In genomic region chr4:12620059-12620755, GRCm38 (mm10) we compare ENCODE assay signal across 19 mouse cellular contexts.
A peak's percentile ranks its signal among the peaks of the same experiment; 100 is the strongest.
DNase-seq lines count a peak whose midpoint lies in the region; ATAC-seq lines count a peak whose summit lies in the region.
"Had no signal": no experiment of that assay in that cellular context is flagged by ENCODE, and none has a peak within 500 bp of the region (broad histone marks: within the 10 kb centered on the region; RNA-seq: fewer than 3 reads in every experiment).

No protein-coding gene starts in this region.

- no peaks in the 10 kb centered on the region for H3K36me3 ChIP-seq in midbrain, embryonic 11.5 days (ENCODE audit: control insufficient read depth, insufficient read depth, low read length)
- H3K36me3 ChIP-seq: G1E; neural tube, embryonic 12.5 days had no signal

- no peak overlapping the region for H3K9ac ChIP-seq in midbrain, embryonic 11.5 days (ENCODE audit: low read length)
- H3K9ac ChIP-seq: lung, embryonic 14.5 days; neural tube, embryonic 12.5 days had no signal

- H3K27me3 ChIP-seq in midbrain, embryonic 11.5 days (ENCODE audit: control insufficient read depth, insufficient read depth, low read length), result no peaks in the 10 kb centered on the region
- H3K27me3 ChIP-seq: neural tube, embryonic 12.5 days had no signal

- H3K27ac ChIP-seq in midbrain, embryonic 11.5 days (ENCODE audit: low read depth, low read length), result no peak overlapping the region
- H3K27ac ChIP-seq: neural tube, embryonic 12.5 days had no signal

- H3K4me2 ChIP-seq in midbrain, embryonic 11.5 days, result no peak overlapping the region
- H3K4me2 ChIP-seq: lung, embryonic 14.5 days; neural tube, embryonic 12.5 days had no signal

- ATAC-seq in midbrain, embryonic 11.5 days (ENCODE audit: low FRiP score), result peak; percentile 93
- ATAC-seq: CD4-positive, CD25-positive, alpha-beta regulatory T cell, adult 4 months had no signal

- peak; percentile 22 for DNase-seq in embryo, embryonic 10.5 days (ENCODE audit: low spot score)
- no peak for DNase-seq in embryo, embryonic 11 days
- DNase-seq in retina, embryonic 14.5 days (ENCODE audit: low spot score), result peak; percentile 38
- no peak for DNase-seq in retina, postnatal 1 day
- DNase-seq in midbrain, embryonic 11.5 days (ENCODE audit: low spot score, missing footprints), result peak; percentile 86
- DNase-seq in ovary, postnatal 36 days (ENCODE audit: low spot score), result no peak
- no peak for DNase-seq in frontal cortex, adult 2 months (ENCODE audit: extremely low spot score in 1 of 2, low spot score in 1 of 2)
- no peak for DNase-seq in kidney, adult 18-20 months
- DNase-seq: cerebellum, postnatal 10 days; gastrocnemius, postnatal 36 days; kidney, adult 8-10 months; kidney, postnatal 36 days; lung, embryonic 14.5 days; lung, postnatal 4 days; thymus, adult 2 months had no signal

- peaks cover 6% of the 10 kb centered on the region; the same call in 1 of the 2 replicates for H3K4me1 ChIP-seq in midbrain, embryonic 11.5 days (ENCODE audit: control insufficient read depth, insufficient read depth, low read length)
- H3K4me1 ChIP-seq: neural tube, embryonic 12.5 days had no signal

- H3K4me3 ChIP-seq in midbrain, embryonic 11.5 days (ENCODE audit: low read depth, low read length), result no peak overlapping the region
- H3K4me3 ChIP-seq: erythroblast, embryonic 14.5 days; neural tube, embryonic 12.5 days had no signal

- WGBS in midbrain, embryonic 11.5 days, result 20% methylated on average over 4 of the region's 4 CpGs

- no peaks in the 10 kb centered on the region for H3K9me3 ChIP-seq in midbrain, embryonic 11.5 days (ENCODE audit: control insufficient read depth, low read length)
- H3K9me3 ChIP-seq: G1E; neural tube, embryonic 12.5 days had no signal

Comparison
In these comparisons a context has a peak if more than half of its experiments do, and no peak if none do; other contexts are left out.
1. DNase-seq: peak in embryo, embryonic 10.5 days (single experiment), retina, embryonic 14.5 days (single experiment) and midbrain, embryonic 11.5 days (single experiment); none in embryo, embryonic 11 days (single experiment), retina, postnatal 1 day (single experiment), ovary, postnatal 36 days (single experiment), frontal cortex, adult 2 months (0 of 2) and kidney, adult 18-20 months (single experiment).